Comparison of ENCODE assay signal across 29 mouse cellular contexts in genomic region chr13:51953084-51953483, GRCm38 (mm10).
DNase-seq lines count a peak whose midpoint lies in the region; ATAC-seq and TF ChIP-seq lines count a peak whose summit lies in the region.
"Had no signal": no experiment of that assay in that cellular context is flagged by ENCODE, and none has a peak within 500 bp of the region (broad histone marks: within the 10 kb centered on the region; RNA-seq: fewer than 3 reads in every experiment).

No protein-coding gene starts in this region.

- TF ChIP-seq EP300 in heart, postnatal 0 days (IDR thresholded peaks at IDR 0.05; ENCODE audit: low read depth): no peak

- H3K4me3 ChIP-seq in heart, postnatal 0 days (ENCODE audit: low read depth, low read length): no peak overlapping the region
- no peak overlapping the region for H3K4me3 ChIP-seq in neural tube, embryonic 14.5 days (ENCODE audit: low read depth, low read length)
- H3K4me3 ChIP-seq: embryonic facial prominence, embryonic 13.5 days; erythroblast, embryonic 14.5 days; hindbrain, embryonic 10.5 days; hindbrain, embryonic 15.5 days; layer of hippocampus, adult 2 months; liver, embryonic 15.5 days; midbrain, embryonic 10.5 days; midbrain, embryonic 15.5 days; neural tube, embryonic 12.5 days; stomach, embryonic 15.5 days had no signal

- 0 out of 2 replicates have a peak, but pooled peaks have one; percentile 10 for ATAC-seq in heart, postnatal 0 days (ENCODE audit: insufficient read depth, low read depth)
- peak; percentile 51; the same call in 1 of the 2 replicates for ATAC-seq in neural tube, embryonic 14.5 days (ENCODE audit: low read depth)
- ATAC-seq: CD4-positive, CD25-positive, alpha-beta regulatory T cell, adult 4 months; forebrain, postnatal 0 days; inflammation-experienced regulatory T-cells, adult 6 months; midbrain, embryonic 15.5 days had no signal

- no peak overlapping the region for H3K9ac ChIP-seq in heart, postnatal 0 days (replicated peaks; ENCODE audit: low read depth, low read length)
- no peak overlapping the region for H3K9ac ChIP-seq in neural tube, embryonic 14.5 days (replicated peaks; ENCODE audit: low read depth, low read length)
- H3K9ac ChIP-seq: embryonic facial prominence, embryonic 13.5 days; forebrain, postnatal 0 days; hindbrain, embryonic 15.5 days; liver, embryonic 15.5 days; lung, embryonic 14.5 days; midbrain, embryonic 15.5 days; neural tube, embryonic 12.5 days; stomach, embryonic 15.5 days had no signal

- no peak overlapping the region for H3K27ac ChIP-seq in heart, postnatal 0 days (ENCODE audit: low read depth)
- no peak overlapping the region for H3K27ac ChIP-seq in neural tube, embryonic 14.5 days (ENCODE audit: low read depth, low read length)
- H3K27ac ChIP-seq: embryonic facial prominence, embryonic 13.5 days; hindbrain, embryonic 10.5 days; hindbrain, embryonic 15.5 days; layer of hippocampus, adult 2 months; liver, embryonic 15.5 days; midbrain, embryonic 10.5 days; midbrain, embryonic 15.5 days; neural tube, embryonic 12.5 days; stomach, embryonic 15.5 days had no signal

- no peaks in the 10 kb centered on the region for H3K36me3 ChIP-seq in heart, postnatal 0 days (replicated peaks; ENCODE audit: control insufficient read depth, insufficient read depth, low read length)
- no peaks in the 10 kb centered on the region for H3K36me3 ChIP-seq in neural tube, embryonic 14.5 days (ENCODE audit: control insufficient read depth, insufficient read depth, low read length)
- H3K36me3 ChIP-seq: embryonic facial prominence, embryonic 13.5 days; hindbrain, embryonic 10.5 days; hindbrain, embryonic 15.5 days; liver, embryonic 15.5 days; midbrain, embryonic 10.5 days; midbrain, embryonic 15.5 days; neural tube, embryonic 12.5 days; stomach, embryonic 15.5 days had no signal

- no peak for DNase-seq in heart, postnatal 0 days (ENCODE audit: low spot score)
- DNase-seq in heart, adult 18-20 months: no peak
- DNase-seq in neural tube, embryonic 10.5 days (ENCODE audit: extremely low spot score, low spot score): no peak
- DNase-seq in kidney, postnatal 36 days: peak; percentile 56 to 61
- DNase-seq in thymus, postnatal 4 days: no peak
- DNase-seq in spleen, postnatal 36 days (ENCODE audit: low spot score in 2 of 2): no peak
- DNase-seq: adrenal gland, postnatal 14 days; cerebellum, adult 11 months; cerebellum, adult 9-10 months; embryo, embryonic 11 days; forebrain, postnatal 0 days; heart, postnatal 14 days; lung, embryonic 14.5 days; lung, postnatal 14 days; right cerebral cortex, postnatal 14 days had no signal

- H3K4me1 ChIP-seq in heart, postnatal 0 days (ENCODE audit: control insufficient read depth, insufficient read depth): 0 out of 2 replicates have a peak, but pooled peaks cover 3% of the 10 kb centered on the region
- no peaks in the 10 kb centered on the region for H3K4me1 ChIP-seq in neural tube, embryonic 14.5 days (ENCODE audit: control insufficient read depth, insufficient read depth, low read length)
- H3K4me1 ChIP-seq: hindbrain, embryonic 15.5 days; midbrain, embryonic 15.5 days; stomach, embryonic 15.5 days had no signal

- 52% methylated on average over 4 of the region's 4 CpGs for WGBS in heart, postnatal 0 days
- 49% methylated on average over 4 of the region's 4 CpGs for WGBS in neural tube, embryonic 14.5 days

- no peaks in the 10 kb centered on the region for H3K27me3 ChIP-seq in heart, postnatal 0 days (ENCODE audit: control insufficient read depth, insufficient read depth, low read length)
- no peaks in the 10 kb centered on the region for H3K27me3 ChIP-seq in neural tube, embryonic 14.5 days (ENCODE audit: control insufficient read depth, insufficient read depth, low read length)
- H3K27me3 ChIP-seq: embryonic facial prominence, embryonic 13.5 days; hindbrain, embryonic 15.5 days; midbrain, embryonic 15.5 days; neural tube, embryonic 12.5 days; stomach, embryonic 15.5 days had no signal

- no peak for TF ChIP-seq CTCF in heart, postnatal 0 days (IDR thresholded peaks at IDR 0.05; ENCODE audit: low read depth)

- H3K9me3 ChIP-seq in heart, postnatal 0 days (replicated peaks; ENCODE audit: control insufficient read depth, low read length): no peaks in the 10 kb centered on the region
- H3K9me3 ChIP-seq in neural tube, embryonic 14.5 days (ENCODE audit: control insufficient read depth, low read length): no peaks in the 10 kb centered on the region
- H3K9me3 ChIP-seq: embryonic facial prominence, embryonic 13.5 days; hindbrain, embryonic 10.5 days; hindbrain, embryonic 15.5 days; liver, embryonic 15.5 days; midbrain, embryonic 10.5 days; midbrain, embryonic 15.5 days; neural tube, embryonic 12.5 days; stomach, embryonic 15.5 days had no signal

- no peak overlapping the region for H3K4me2 ChIP-seq in heart, postnatal 0 days (ENCODE audit: low read depth, low read length)
- no peak overlapping the region for H3K4me2 ChIP-seq in neural tube, embryonic 14.5 days (ENCODE audit: low read depth, low read length)
- H3K4me2 ChIP-seq: embryonic facial prominence, embryonic 13.5 days; heart, embryonic 11.5 days; hindbrain, embryonic 15.5 days; liver, embryonic 15.5 days; lung, embryonic 14.5 days; midbrain, embryonic 15.5 days; neural tube, embryonic 12.5 days; stomach, embryonic 15.5 days had no signal

Comparison
In these comparisons a context has a peak if more than half of its experiments do, and no peak if none do; other contexts are left out.
1. DNase-seq: peak in kidney, postnatal 36 days (2 of 2); none in heart, postnatal 0 days (single experiment), heart, adult 18-20 months (0 of 2), neural tube, embryonic 10.5 days (single experiment), thymus, postnatal 4 days (single experiment) and spleen, postnatal 36 days (0 of 2).